Mouse (Mus musculus) megakaryocyte, embryonic 14.5 days (primary cell): ENCODE measurements at regions not wholly inside any gene's neighbourhood (a gene's known extent, or its start where the extent isn't known, plus 50 kb on each side); places are given as distances from the start of the nearest gene placed in this dataset.

Experiments
- H3K27me3 ChIP-seq: replicated peaks from 2 replicates; pipeline ENCODE3; 2012; ENCODE audit warnings: inconsistent platforms
- H3K36me3 ChIP-seq: replicated peaks from 2 replicates; pipeline ENCODE3; 2012; ENCODE audit warnings: low read length, inconsistent platforms, mixed read lengths
- H3K4me1 ChIP-seq: 2 replicates; pipeline ENCODE4 v1.6.1; 2012; ENCODE audit warnings: inconsistent platforms
- H3K4me3 ChIP-seq: replicated peaks from 2 replicates; pipeline ENCODE3; 2012; ENCODE audit warnings: moderate library complexity, mild to moderate bottlenecking, inconsistent platforms
- H3K9me3 ChIP-seq: 2 replicates; pipeline ENCODE4 v1.6.1; 2012; ENCODE audit warnings: inconsistent platforms
- FLI1 ChIP-seq: IDR thresholded peaks from 2 replicates; pipeline ENCODE4 v1.6.1; 2012; ENCODE audit warnings: low read length, inconsistent platforms, mixed read lengths
- GATA1 ChIP-seq: IDR thresholded peaks from 3 replicates; pipeline ENCODE4 v1.6.1; 2012; ENCODE audit warnings: mixed read lengths, low read length, inconsistent platforms, borderline replicate concordance

DNA sequence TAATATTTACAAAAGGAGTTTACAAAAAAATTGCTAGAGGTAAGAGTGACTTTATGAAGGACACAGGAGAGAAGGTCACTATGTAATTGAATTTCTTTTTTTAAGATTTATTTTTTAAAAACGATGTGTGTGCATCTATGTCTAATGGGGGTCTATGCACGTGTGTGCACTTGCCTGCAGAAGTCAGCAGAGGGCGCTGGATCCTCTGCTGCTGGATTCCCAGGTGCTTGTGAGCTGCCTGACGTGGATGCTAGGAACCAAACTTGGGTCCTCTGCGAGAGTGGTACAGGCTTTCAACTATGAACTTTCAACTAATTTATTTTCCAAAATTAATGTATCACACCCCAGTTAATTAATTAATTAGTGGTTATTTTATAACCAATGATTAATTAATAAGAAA, 85.0 kb downstream of the Glrx3 start:
- H3K9me3 ChIP-seq, result peaks cover 5% of the 10 kb centered on the region; the same call in 1 of the 2 replicates
- H3K36me3 ChIP-seq, result no peaks in the 10 kb centered on the region
- TF ChIP-seq GATA1 (no peak), FLI1 (no peak)
- no peaks in the 10 kb centered on the region for H3K4me1 ChIP-seq
- peaks cover 4% of the 10 kb centered on the region for H3K27me3 ChIP-seq
- no peak overlapping the region for H3K4me3 ChIP-seq

DNA sequence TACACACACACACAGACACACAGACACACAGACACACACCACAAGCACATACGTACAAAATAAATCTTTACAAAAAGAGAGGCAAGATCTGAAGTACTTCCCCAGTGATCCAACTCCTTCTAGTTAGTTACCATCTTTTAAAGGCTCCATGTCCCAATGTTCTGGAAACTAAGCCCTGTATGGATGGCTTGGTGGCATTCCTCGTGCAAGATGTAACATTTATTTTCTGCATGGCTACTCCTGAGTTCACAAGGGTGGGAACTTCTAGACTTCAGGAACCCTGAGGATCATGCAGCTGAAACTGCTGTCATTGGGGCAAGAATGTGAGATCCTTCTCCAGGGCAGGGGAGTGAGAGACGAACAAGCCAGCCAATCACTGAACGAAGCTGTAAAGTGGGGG, 96.1 kb downstream of the Glrx3 start:
- TF ChIP-seq GATA1 (no peak), FLI1 (no peak)
- no peak overlapping the region for H3K4me3 ChIP-seq
- H3K36me3 ChIP-seq, result no peaks in the 10 kb centered on the region
- no peaks in the 10 kb centered on the region for H3K4me1 ChIP-seq
- no peaks in the 10 kb centered on the region for H3K9me3 ChIP-seq
- H3K27me3 ChIP-seq, result no peaks in the 10 kb centered on the region

DNA sequence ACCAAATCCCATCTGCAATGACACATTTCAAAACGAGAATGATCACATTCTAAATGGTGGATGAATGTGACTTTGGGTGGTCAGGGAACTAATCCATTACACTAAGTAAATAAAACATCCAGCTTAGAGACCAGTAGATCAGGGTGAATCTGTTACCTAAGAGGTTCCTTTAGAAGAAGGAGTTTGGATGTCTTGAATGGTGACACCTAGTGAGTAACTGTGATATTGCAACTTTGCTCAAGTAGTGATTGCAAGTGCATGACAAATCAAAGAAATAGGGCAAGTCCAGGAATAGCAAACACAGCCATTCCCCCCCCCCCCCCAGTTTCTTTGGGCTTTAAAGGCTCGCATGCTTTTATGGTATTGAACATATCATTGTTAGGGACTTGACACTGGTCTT, 112.6 kb downstream of the Glrx3 start:
- no peak overlapping the region for H3K4me3 ChIP-seq
- no peaks in the 10 kb centered on the region for H3K27me3 ChIP-seq

DNA sequence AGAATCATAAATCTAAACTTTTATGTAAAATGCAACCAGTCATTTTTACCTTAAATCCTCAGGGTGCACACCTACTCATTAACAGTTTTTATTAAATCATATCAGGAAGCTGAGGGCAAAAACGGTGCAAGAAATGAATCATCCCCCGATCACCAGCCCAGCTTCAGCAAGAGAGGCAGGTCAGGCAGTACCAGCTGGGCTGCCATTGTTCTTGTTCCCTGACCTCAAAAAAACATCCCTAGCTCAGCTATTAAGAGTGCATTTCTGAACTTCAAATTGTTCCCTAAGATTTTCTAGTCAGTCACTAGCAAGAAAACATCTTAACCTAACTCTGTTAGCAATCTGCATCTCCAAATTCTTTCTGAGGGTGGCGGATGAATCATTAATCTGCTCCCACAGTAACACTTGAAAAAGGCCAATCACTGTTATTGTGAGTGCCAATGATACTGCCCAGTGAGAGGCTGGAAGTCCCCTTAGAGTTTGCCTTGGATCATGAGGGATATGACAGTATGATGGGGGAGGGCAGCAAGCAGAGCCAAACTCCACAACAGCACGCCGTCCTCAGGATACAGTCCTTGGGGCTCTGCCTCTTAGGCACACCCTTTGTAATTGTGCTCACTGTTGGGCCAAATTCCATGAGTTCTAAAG, 115.3 kb downstream of the Glrx3 start:
- Histone ChIP-seq H3K4me3 (no peak overlapping the region), H3K4me1 (no peaks in the 10 kb centered on the region), H3K36me3 (no peaks in the 10 kb centered on the region), H3K27me3 (no peaks in the 10 kb centered on the region), H3K9me3 (no peaks in the 10 kb centered on the region; the same call in 1 of the 2 replicates)
- TF ChIP-seq FLI1 (no peak), GATA1 (no peak)

More for the DNA sequence above, 112.6 kb downstream of the Glrx3 start:
- Histone ChIP-seq H3K4me1 (no peaks in the 10 kb centered on the region), H3K9me3 (no peaks in the 10 kb centered on the region), H3K36me3 (no peaks in the 10 kb centered on the region)
- no peak for TF ChIP-seq FLI1
- TF ChIP-seq GATA1, result no peak

DNA sequence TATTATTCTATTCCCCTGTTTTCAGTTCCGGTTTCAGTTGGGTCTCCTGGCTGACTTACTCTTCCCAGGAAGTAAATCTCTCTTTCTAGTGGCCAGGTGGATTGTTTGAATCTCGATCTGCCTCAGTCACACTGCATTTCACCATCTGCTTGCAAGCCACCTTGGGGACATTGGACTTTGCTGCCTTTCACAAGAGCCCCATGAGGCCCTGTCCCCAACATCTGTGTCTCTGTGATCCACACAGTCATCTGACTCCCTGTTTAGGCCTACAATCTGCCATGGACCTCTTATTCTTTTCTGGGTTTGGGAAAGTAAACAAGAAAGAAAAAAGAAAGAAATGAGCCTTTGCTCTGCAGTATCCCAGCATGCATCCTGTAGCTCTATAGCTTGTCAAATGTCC, 118.1 kb downstream of the Glrx3 start:
- no peaks in the 10 kb centered on the region for H3K4me1 ChIP-seq
- TF ChIP-seq GATA1, result no peak
- TF ChIP-seq FLI1, result no peak
- no peaks in the 10 kb centered on the region for H3K27me3 ChIP-seq
- H3K4me3 ChIP-seq, result no peak overlapping the region
- H3K9me3 ChIP-seq, result no peaks in the 10 kb centered on the region; the same call in 1 of the 2 replicates
- no peaks in the 10 kb centered on the region for H3K36me3 ChIP-seq

DNA sequence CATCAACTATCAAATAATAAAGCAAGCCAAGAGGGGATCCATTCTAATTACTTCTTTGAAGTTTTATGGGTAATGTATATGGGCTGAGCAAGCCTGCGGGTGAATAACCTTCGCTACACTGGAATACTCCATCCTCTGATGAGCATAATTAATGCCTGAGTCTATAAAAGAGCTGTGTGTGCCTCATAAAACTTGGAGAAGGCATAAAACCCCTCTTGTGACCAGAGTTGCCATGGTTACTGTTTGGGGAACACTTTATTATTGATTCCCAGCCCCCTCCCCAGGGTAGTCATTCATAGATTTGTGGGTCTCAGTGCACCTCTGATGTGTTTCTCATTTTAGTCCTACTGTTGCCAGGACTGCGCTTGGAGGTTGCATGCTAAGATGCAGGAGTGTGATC, 120.0 kb downstream of the Glrx3 start:
- no peak overlapping the region for H3K4me3 ChIP-seq
- TF ChIP-seq FLI1 (no peak), GATA1 (no peak)
- H3K9me3 ChIP-seq, result no peaks in the 10 kb centered on the region; the same call in 1 of the 2 replicates

DNA sequence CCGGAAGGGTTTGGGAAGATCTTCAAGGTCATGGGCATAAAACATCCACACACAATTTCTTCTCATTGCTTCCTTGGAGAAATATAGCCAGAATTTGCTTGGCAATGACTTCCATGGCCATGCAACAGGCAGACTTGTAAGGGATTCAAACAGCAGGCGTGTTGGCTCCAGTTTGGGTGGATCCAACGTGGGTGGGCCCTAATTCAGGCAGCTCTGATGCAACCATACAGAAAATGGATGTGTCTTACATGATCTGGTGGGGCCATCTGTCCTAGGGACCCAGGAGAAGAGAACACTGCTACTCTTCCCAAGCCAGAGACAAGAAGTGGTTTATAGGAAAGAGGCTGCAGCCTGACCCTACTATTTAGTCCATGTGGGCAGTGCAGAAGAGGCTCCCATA, 121.5 kb downstream of the Glrx3 start:
- TF ChIP-seq GATA1 (no peak), FLI1 (no peak)
- Histone ChIP-seq H3K36me3 (no peaks in the 10 kb centered on the region), H3K4me3 (no peak overlapping the region)

More for the DNA sequence above, 120.0 kb downstream of the Glrx3 start:
- H3K36me3 ChIP-seq, result no peaks in the 10 kb centered on the region
- H3K4me1 ChIP-seq, result no peaks in the 10 kb centered on the region
- no peaks in the 10 kb centered on the region for H3K27me3 ChIP-seq

DNA sequence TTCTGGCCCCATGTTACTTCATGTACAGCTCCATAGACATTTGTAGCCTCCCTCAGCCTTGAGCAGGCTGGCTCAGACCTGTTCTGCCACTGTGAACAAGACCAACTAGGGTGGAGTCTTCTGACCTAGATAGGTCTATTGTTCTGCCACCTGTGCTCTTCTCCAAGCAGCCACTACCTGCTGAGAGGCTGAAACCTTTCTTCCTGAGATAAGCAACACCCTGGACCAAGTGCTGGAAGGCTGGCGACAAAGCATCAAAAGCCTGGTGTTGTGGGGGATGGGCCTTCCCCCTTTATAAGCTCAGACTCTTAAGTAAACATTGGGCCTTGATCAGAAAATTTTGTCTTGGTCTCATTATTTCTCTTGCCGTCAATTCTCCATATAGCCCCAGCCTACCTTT, 132.8 kb downstream of the Glrx3 start:
- no peaks in the 10 kb centered on the region for H3K36me3 ChIP-seq
- no peak for TF ChIP-seq GATA1
- no peak for TF ChIP-seq FLI1
- H3K27me3 ChIP-seq, result peaks cover 1% of the 10 kb centered on the region
- H3K4me3 ChIP-seq, result no peak overlapping the region
- H3K4me1 ChIP-seq, result no peaks in the 10 kb centered on the region
- peaks cover 52% of the 10 kb centered on the region for H3K9me3 ChIP-seq

More for the DNA sequence above, 121.5 kb downstream of the Glrx3 start:
- Histone ChIP-seq H3K27me3 (no peaks in the 10 kb centered on the region), H3K4me1 (no peaks in the 10 kb centered on the region), H3K9me3 (no peaks in the 10 kb centered on the region; the same call in 1 of the 2 replicates)

DNA sequence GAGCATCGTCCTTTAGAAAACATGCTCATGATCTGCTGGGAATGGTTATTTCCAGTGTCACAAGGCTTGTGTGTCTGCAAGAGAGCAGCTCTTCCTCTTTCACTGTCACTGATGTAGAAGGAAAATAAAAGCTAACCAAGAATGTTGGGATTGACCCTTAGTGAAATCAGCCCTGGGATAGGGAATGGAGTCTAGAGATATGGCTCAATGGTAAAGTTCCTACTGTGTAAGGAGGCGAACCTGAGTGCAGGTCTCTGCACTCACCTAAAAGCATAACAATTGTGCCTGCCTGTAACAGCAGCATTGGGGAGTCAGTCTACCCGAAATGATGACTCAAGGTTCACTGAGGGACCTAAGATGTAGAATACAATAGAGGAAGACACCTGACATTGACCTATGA, 138.1 kb downstream of the Glrx3 start:
- peaks cover 24% of the 10 kb centered on the region for H3K9me3 ChIP-seq
- H3K27me3 ChIP-seq, result no peaks in the 10 kb centered on the region
- H3K4me3 ChIP-seq, result no peak overlapping the region
- H3K36me3 ChIP-seq, result no peaks in the 10 kb centered on the region
- TF ChIP-seq GATA1 (no peak), FLI1 (no peak)
- no peaks in the 10 kb centered on the region for H3K4me1 ChIP-seq

DNA sequence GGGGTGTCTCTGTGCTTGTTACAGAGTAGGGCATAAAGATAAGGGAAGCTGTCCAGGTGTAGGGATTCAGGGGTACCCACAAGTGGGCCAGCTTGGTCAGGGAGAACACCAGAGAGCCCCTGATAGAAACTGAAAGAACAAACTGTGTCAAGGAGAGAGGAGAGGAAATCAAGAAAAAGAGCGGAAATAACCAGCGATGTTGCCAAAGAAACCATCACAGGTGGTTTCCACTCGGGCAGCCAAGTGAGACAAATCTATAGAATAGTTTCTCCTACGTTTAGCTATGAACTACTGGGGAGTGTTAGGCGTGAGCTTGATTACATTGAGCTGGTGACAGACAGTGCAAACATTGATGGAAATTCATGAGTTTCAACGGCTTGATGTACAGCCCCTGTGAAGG, 138.8 kb downstream of the Glrx3 start:
- Histone ChIP-seq H3K9me3 (peaks cover 23% of the 10 kb centered on the region), H3K27me3 (no peaks in the 10 kb centered on the region), H3K4me1 (no peaks in the 10 kb centered on the region), H3K4me3 (no peak overlapping the region), H3K36me3 (no peaks in the 10 kb centered on the region)
- no peak for TF ChIP-seq FLI1
- no peak for TF ChIP-seq GATA1
